Mouse (Mus musculus) kidney, adult 2 months (tissue): Measurements from ENCODE around the gene 1700047I17Rik2.
"Not testable (repeated sequence)": the region's sequence is repeated elsewhere in the genome, so short reads cannot be mapped to it uniquely, and the experiment has no call there.

Experiments used
- CTCF ChIP-seq: fragments of 200-500 bp; conservative IDR thresholded peaks from 2 replicates; pipeline ENCODE4 v1.5.1; 2011; ENCODE audit warnings: low read depth, mild to moderate bottlenecking, control low read depth, low read length, moderate library complexity, mixed read lengths; ENCODE audit not compliant: insufficient read depth, insufficient read length
- POLR2A ChIP-seq: fragments of 200-500 bp; IDR thresholded peaks from one replicate; pipeline ENCODE4 v1.6.1; 2011; ENCODE audit warnings: low read depth, low read length, control low read depth

DNA sequence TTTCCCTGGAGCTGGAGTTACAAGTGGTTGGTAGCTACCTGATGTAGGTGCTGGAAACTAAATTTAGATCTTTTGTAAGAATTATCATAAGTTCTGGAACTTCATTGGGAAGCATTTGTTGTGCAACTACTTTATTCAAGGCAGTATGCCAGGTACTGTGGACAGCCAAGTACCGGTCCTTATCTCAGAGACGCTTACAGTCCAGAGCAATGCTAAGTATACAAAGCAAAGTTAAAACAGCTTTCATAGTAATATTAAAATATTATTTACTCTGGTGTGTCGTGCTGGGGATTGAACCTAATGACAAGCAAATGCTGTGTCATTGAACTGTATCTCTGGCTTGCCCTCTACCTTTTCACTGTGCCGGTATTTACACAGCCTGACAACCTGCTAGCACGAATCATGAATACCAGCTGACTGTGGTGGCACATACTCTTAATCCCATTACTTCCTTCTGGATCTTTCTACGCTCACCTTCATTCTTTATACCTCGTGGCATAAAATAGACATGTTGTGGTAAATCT, 32.3 kb upstream of the 1700047I17Rik2 start:
- TF ChIP-seq POLR2A, CTCF: not testable (repeated sequence)
